Mouse (Mus musculus) T-helper 17 cell (primary cell): ENCODE measurements around the gene Card19.

Source experiments
- in situ Hi-C, 2 experiments: fragments of 300-600 bp; cut with MboI, MseI; formaldehyde crosslinking; loops; 1 replicate in 1 of 2; 2 replicates in 1 of 2; pipeline ENCODE4 v1.15.1; 2025; ENCODE audit warnings: high pct_unique_total_duplicates in 2 of 2

The Card19 gene

GRCm38 (mm10) chr13:49172335-49172734 lies 43.5 kb downstream of the Card19 start:
- in situ Hi-C loops: loop anchor here in 1 of 2 experiments (10.0 kb wide), 1 partner anchor 298 kb away; the partner anchor contains the start of gene Phf2

DNA sequence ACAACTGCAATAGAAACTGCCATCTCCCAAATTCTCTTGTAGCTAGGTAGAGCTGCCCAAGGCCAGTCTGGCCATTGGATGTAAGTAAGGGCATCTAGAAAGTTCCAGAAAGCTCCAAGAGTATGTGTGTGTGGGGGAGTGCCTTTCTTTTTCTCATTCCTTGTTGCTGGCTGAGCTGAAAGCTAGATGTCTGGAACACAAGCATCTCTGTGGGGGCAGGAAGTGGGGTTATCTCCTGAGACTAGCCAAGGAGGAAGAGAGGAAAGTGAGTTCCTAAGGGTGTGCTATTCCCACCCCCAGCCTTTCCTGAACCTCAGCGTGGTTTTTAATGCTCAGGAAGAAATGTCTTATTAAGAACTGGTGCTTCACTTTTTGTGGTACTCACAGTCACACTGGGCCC lies 44.1 kb downstream of the Card19 start:
- in situ Hi-C loops: loop anchor here in 1 of 2 experiments (10.0 kb wide), 1 partner anchor 297 kb away; the partner anchor contains the start of gene Phf2

DNA sequence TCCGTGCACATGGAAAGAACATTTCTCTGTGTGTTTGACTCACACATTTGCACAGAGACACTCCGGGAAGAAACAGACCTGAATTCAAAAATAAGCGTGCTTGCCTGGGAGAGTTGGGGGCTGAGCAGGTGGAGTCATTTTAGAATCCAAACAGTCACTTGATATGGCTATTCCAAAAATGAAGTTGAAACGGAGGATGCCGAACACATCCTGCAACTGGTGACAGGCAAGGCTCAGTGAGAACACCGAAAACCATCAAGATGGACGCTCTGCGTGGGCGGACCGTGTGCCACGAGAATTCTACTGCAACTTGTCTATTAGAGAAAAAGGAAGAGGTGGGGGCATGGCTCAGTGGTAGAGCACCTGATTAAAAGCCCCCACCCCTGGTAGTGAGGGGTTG lies 45.2 kb downstream of the Card19 start:
- in situ Hi-C loops: loop anchor here in 1 of 2 experiments (10.0 kb wide), 1 partner anchor 296 kb away; the partner anchor contains the start of gene Phf2

GRCm38 (mm10) chr13:49169448-49170207 lies 46.2 kb downstream of the Card19 start:
- in situ Hi-C loops: loop anchor here in 1 of 2 experiments (10.0 kb wide), 1 partner anchor 295 kb away; the partner anchor contains the start of gene Phf2

- in situ Hi-C loops: no loop called here
Measured at GRCm38 (mm10) chr13:49167081-49167480, 48.8 kb downstream of the Card19 start.

DNA sequence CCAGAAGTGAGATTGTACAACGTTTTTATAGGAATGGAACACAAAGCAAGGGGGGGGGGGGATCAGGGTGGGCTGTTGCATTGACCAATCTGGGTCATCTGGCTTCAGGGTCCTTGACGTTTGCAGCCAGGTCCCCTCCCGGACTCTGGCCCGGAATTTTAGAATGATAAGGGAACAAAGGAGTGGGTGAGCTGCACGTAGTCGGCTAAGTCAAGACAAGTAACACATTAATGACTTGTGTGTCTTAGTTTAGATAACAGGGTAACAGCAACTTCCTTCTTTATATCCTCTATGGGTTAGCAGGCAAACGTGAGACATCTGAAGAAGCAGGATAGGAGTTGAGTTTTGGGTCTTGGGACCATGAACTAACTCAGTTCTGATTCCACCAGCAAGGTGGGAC lies 52.2 kb downstream of the Card19 start:
- in situ Hi-C loops: no loop called here

- in situ Hi-C loops: no loop called here
Measured at GRCm38 (mm10) chr13:49162722-49163121, 53.1 kb downstream of the Card19 start.

- in situ Hi-C loops: no loop called here
Measured at GRCm38 (mm10) chr13:49161236-49161635, 54.6 kb downstream of the Card19 start.

DNA sequence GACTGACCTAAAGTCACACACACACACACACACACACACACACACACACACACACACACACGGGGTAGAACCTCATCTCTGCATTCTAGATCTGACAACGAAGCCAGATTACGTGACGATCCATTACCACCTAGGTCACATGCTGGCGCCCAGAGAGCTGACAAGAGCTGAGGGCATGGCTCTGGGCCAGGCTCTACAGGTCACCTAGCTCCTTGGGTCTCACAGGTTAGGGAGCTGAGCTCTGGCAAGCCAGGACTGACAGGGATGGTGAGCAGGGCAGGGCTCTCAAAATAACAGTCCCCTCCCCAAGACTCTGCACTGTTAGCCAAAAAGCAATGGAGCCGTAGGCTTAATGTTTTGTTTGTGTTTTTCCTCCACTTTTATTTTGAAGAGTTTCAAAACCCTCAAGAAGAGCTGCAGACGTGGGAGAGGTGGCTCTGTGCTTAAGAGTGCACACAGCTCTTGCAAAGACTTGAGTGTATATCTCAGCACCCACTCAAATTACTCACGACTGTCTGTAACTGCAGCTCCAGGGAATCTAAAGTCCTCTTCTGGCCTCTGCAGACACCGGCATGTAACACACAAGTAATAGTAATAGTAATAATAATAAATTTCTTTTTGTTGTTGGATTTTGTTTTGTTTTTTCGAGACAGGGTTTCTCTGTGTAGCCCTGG lies 57.7 kb downstream of the Card19 start:
- in situ Hi-C loops: no loop called here

DNA sequence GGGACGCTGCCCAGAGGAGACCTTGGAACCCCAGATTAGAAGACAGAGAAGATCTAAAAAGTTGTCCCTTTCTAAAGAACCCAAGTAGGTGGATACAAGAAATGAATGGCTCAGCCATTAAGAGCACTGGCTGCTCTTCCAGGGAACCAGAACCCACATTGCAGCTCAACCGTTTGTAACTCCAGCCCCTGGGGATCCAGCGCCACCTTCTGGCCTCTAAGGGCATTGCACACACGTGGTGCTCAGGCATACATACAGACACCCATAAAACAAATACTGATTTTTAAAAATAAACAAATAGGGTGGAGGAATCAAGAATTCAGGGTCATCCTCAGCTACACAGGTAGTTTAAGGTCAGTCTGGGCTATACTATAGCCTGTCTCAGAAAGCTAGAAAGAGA lies 59.2 kb downstream of the Card19 start:
- in situ Hi-C loops: no loop called here

- in situ Hi-C loops: no loop called here
Measured at GRCm38 (mm10) chr13:49154621-49155020, 61.2 kb downstream of the Card19 start.

- in situ Hi-C loops: no loop called here
Measured at GRCm38 (mm10) chr13:49154028-49154427, 61.8 kb downstream of the Card19 start.
